Mouse (Mus musculus) central nervous system, embryonic 14 days (tissue): ENCODE results near the gene Fkbp10. TPM values are rescaled to one million over a fixed set of nuclear protein-coding genes. Genes with fewer than 3 reads are reported as not detected.

Experiments
- polyA plus RNA-seq: library from polyadenylated mRNA; depleted of rRNA; stranded (reverse); fragments of >200 nt; gene quantifications from 2 replicates; pipeline ENCODE4 v1.2.3, GENCODE M21; 2012; rRNA removed

The Fkbp10 gene
- 29.8 and 75.3 TPM in 2 replicates for polyA plus RNA-seq

GRCm38 (mm10) chr11:100414914-100415822 lies at the start of gene Fkbp10:
Gene Fkbp10, plus strand, starts transcription at chr11:100415697.

GRCm38 (mm10) chr11:100397600-100398389 lies 17.7 kb upstream of the Fkbp10 start, which contains the start of gene Jup:
Gene Jup, minus strand, starts transcription at chr11:100397763.

GRCm38 (mm10) chr11:100414021-100414913 lies 1.2 kb upstream of the Fkbp10 start, which contains the start of gene P3h4:
Gene P3h4, minus strand, starts transcription at chr11:100414836.

GRCm38 (mm10) chr11:100441797-100442196 lies 26.3 kb downstream of the Fkbp10 start, which contains the start of the genes Nt5c3b and Klhl10:
Gene Nt5c3b, minus strand, starts transcription at chr11:100441808.
Gene Klhl10, plus strand, starts transcription at chr11:100441917.

GRCm38 (mm10) chr11:100472197-100472934 lies 56.9 kb downstream of the Fkbp10 start, which contains the start of gene Klhl11:
Gene Klhl11, minus strand, starts transcription at chr11:100472741.

Other genes with a start within 250 kb of the Fkbp10 start
- gene Krt9, start 222.5 kb upstream of the Fkbp10 start, polyA plus RNA-seq, result 0.06 and 0.10 TPM in 2 replicates
- 4.5 and 41.4 TPM in 2 replicates for gene Krt14, start 208.1 kb upstream of the Fkbp10 start, polyA plus RNA-seq
- not detected in 2 replicates for gene Krt16, start 166.8 kb upstream of the Fkbp10 start, polyA plus RNA-seq
- gene Krt17, start 154.7 kb upstream of the Fkbp10 start, polyA plus RNA-seq, result 0.59 and 8.2 TPM in 2 replicates
- not detected in 2 replicates for gene Krt42, start 145.8 kb upstream of the Fkbp10 start, polyA plus RNA-seq
- 320 and 367 TPM in 2 replicates for gene Eif1, start 95.8 kb upstream of the Fkbp10 start, polyA plus RNA-seq
- 0.26 and 0.29 TPM in 2 replicates for gene Gast, start 81.3 kb upstream of the Fkbp10 start, polyA plus RNA-seq
- gene Hap1, start 59.6 kb upstream of the Fkbp10 start, polyA plus RNA-seq, result 183 and 184 TPM in 2 replicates
- gene Jup, start 17.9 kb upstream of the Fkbp10 start, polyA plus RNA-seq, result 57.1 and 75.3 TPM in 2 replicates
- gene P3h4, start 861 bp upstream of the Fkbp10 start, polyA plus RNA-seq, result 18.9 and 36.6 TPM in 2 replicates
- gene Nt5c3b, start 26.1 kb downstream of the Fkbp10 start, polyA plus RNA-seq, result 113 and 117 TPM in 2 replicates
- gene Klhl10, start 26.2 kb downstream of the Fkbp10 start, polyA plus RNA-seq, result 1.5 TPM in 2 replicates
- gene Klhl11, start 57.0 kb downstream of the Fkbp10 start, polyA plus RNA-seq, result 7.5 and 8.1 TPM in 2 replicates
- gene Acly, start 112.3 kb downstream of the Fkbp10 start, polyA plus RNA-seq, result 182 and 207 TPM in 2 replicates
- 1.6 and 1.7 TPM in 2 replicates for gene Ttc25, start 129.9 kb downstream of the Fkbp10 start, polyA plus RNA-seq
- gene Cnp, start 159.2 kb downstream of the Fkbp10 start, polyA plus RNA-seq, result 15.2 and 19.3 TPM in 2 replicates
- 93.5 and 98.6 TPM in 2 replicates for gene Nkiras2, start 203.5 kb downstream of the Fkbp10 start, polyA plus RNA-seq
- gene Dnajc7, start 204.5 kb downstream of the Fkbp10 start, polyA plus RNA-seq, result 241 and 259 TPM in 2 replicates